ENCODE assay signal across 9 mouse cellular contexts in genomic region chr6:125146148-125146547, GRCm38 (mm10). TPM values are rescaled to one million over a fixed set of nuclear protein-coding genes. Genes with fewer than 3 reads are reported as not detected.
A peak's percentile ranks its signal among the peaks of the same experiment; 100 is the strongest.
DNase-seq lines count a peak whose midpoint lies in the region; ATAC-seq lines count a peak whose summit lies in the region.
"Had no signal": no experiment of that assay in that cellular context is flagged by ENCODE, and none has a peak within 500 bp of the region (broad histone marks: within the 10 kb centered on the region; RNA-seq: fewer than 3 reads in every experiment).

No protein-coding gene starts in this region.

- H3K4me1 ChIP-seq in heart, embryonic 10.5 days = peaks cover 58% of the 10 kb centered on the region
- peaks cover 12% of the 10 kb centered on the region for H3K4me1 ChIP-seq in forebrain, embryonic 11.5 days (replicated peaks; ENCODE audit: control insufficient read depth, insufficient read depth, low read length)
- peaks cover 60% of the 10 kb centered on the region for H3K4me1 ChIP-seq in liver, embryonic 12.5 days

- peak overlapping the region; percentile 86 for H3K4me3 ChIP-seq in heart, embryonic 10.5 days
- H3K4me3 ChIP-seq in forebrain, embryonic 11.5 days (ENCODE audit: low read depth, low read length) = peak overlapping the region; percentile 73
- peak overlapping the region; percentile 83 for H3K4me3 ChIP-seq in liver, embryonic 12.5 days

- peak overlapping the region; percentile 92 for H3K27ac ChIP-seq in heart, embryonic 10.5 days
- no peak overlapping the region for H3K27ac ChIP-seq in forebrain, embryonic 11.5 days (ENCODE audit: low read depth, low read length)
- H3K27ac ChIP-seq in liver, embryonic 12.5 days = peak overlapping the region; percentile 82; the same call in 1 of the 2 replicates

- no peaks in the 10 kb centered on the region for H3K27me3 ChIP-seq in heart, embryonic 10.5 days (ENCODE audit: insufficient read depth, poor library complexity, severe bottlenecking)
- no peaks in the 10 kb centered on the region for H3K27me3 ChIP-seq in forebrain, embryonic 11.5 days (ENCODE audit: control insufficient read depth, insufficient read depth, low read length)
- no peaks in the 10 kb centered on the region for H3K27me3 ChIP-seq in liver, embryonic 12.5 days (replicated peaks)

- WGBS in heart, embryonic 10.5 days = 59% methylated on average over 7 of the region's 7 CpGs
- WGBS in forebrain, embryonic 11.5 days = 65% methylated on average over 7 of the region's 7 CpGs
- 55% methylated on average over 7 of the region's 7 CpGs for WGBS in liver, embryonic 12.5 days (ENCODE audit: insufficient replicate concordance)

- H3K9me3 ChIP-seq in heart, embryonic 10.5 days = no peaks in the 10 kb centered on the region
- no peaks in the 10 kb centered on the region for H3K9me3 ChIP-seq in forebrain, embryonic 11.5 days (ENCODE audit: control insufficient read depth, low read length)
- no peaks in the 10 kb centered on the region for H3K9me3 ChIP-seq in liver, embryonic 12.5 days (replicated peaks)

- peak overlapping the region; percentile 75 for H3K4me2 ChIP-seq in forebrain, embryonic 11.5 days (ENCODE audit: low read depth, low read length, severe bottlenecking)
- H3K4me2 ChIP-seq in liver, embryonic 12.5 days = peak overlapping the region; percentile 94

- peaks cover 39% of the 10 kb centered on the region for H3K36me3 ChIP-seq in heart, embryonic 10.5 days
- H3K36me3 ChIP-seq in forebrain, embryonic 11.5 days (ENCODE audit: control insufficient read depth, insufficient read depth, low read length) = peaks cover 4% of the 10 kb centered on the region; the same call in 1 of the 2 replicates
- peaks cover 55% of the 10 kb centered on the region for H3K36me3 ChIP-seq in liver, embryonic 12.5 days

- H3K9ac ChIP-seq in forebrain, embryonic 11.5 days (ENCODE audit: low read length) = peak overlapping the region; percentile 87
- H3K9ac ChIP-seq in liver, embryonic 12.5 days = peak overlapping the region; percentile 88

- ATAC-seq in forebrain, embryonic 11.5 days (replicated peaks; ENCODE audit: low FRiP score) = no peak
- no peak for ATAC-seq in liver, embryonic 12.5 days

- peak; percentile 74 for DNase-seq in heart, embryonic 10.5 days (ENCODE audit: low spot score)
- DNase-seq in heart, adult 11 months = no peak
- peak; percentile 40 for DNase-seq in 3T3-L1 (ENCODE audit: low read depth, low spot score)
- DNase-seq in forebrain, embryonic 11.5 days (ENCODE audit: low spot score) = no peak
- DNase-seq in ovary, postnatal 36 days (ENCODE audit: low spot score) = no peak
- no peak for DNase-seq in adrenal gland, adult 8-10 months
- no peak for DNase-seq in testis, postnatal 14 days (ENCODE audit: low spot score)
- DNase-seq: right cerebral cortex, adult 18-20 months had no signal

RNA-seq across cellular contexts. Expression of gene Iffo1, which starts 1.1 kb away (rescaled TPM):
- 11.7 and 11.9 TPM in 2 replicates for polyA plus RNA-seq in heart, embryonic 10.5 days (2016; fragmentation: Nextera tagmentation; extraction: Ambion mirVana)
- 10.5 and 12.3 TPM in 2 replicates for polyA plus RNA-seq in forebrain, embryonic 11.5 days (2014; fragmentation: Nextera tagmentation; extraction: Ambion mirVana)
- 6.6 and 7.3 TPM in 2 replicates for polyA plus RNA-seq in liver, embryonic 12.5 days (2016; fragmentation: Nextera tagmentation; extraction: Ambion mirVana)
- 10 to 100 TPM; 15.2 to 60.0 (median 37.1) TPM for total RNA-seq in adrenal gland, adult 8-10 months (2022)

RNA-seq across cellular contexts. Expression of gene Nop2, which starts 14.4 kb away (rescaled TPM):
- 73.2 and 92.7 TPM in 2 replicates for polyA plus RNA-seq in heart, embryonic 10.5 days (2016; fragmentation: Nextera tagmentation; extraction: Ambion mirVana)
- 65.4 and 70.3 TPM in 2 replicates for polyA plus RNA-seq in forebrain, embryonic 11.5 days (2014; fragmentation: Nextera tagmentation; extraction: Ambion mirVana)
- 83.1 and 85.3 TPM in 2 replicates for polyA plus RNA-seq in liver, embryonic 12.5 days (2016; fragmentation: Nextera tagmentation; extraction: Ambion mirVana)
- 10 to 100 TPM; 41.6 to 48.8 (median 43.4) TPM for total RNA-seq in adrenal gland, adult 8-10 months (2022)

RNA-seq across cellular contexts. Expression of gene Gapdh, which starts 20.1 kb away (rescaled TPM):
- 3,676 and 4,272 TPM in 2 replicates for polyA plus RNA-seq in heart, embryonic 10.5 days (2016; fragmentation: Nextera tagmentation; extraction: Ambion mirVana)
- polyA plus RNA-seq in forebrain, embryonic 11.5 days (2014; fragmentation: Nextera tagmentation; extraction: Ambion mirVana) = 2,700 and 2,872 TPM in 2 replicates
- 1,499 and 1,575 TPM in 2 replicates for polyA plus RNA-seq in liver, embryonic 12.5 days (2016; fragmentation: Nextera tagmentation; extraction: Ambion mirVana)
- total RNA-seq in adrenal gland, adult 8-10 months (2022) = 1,000 to 10,000 TPM; 1,769 to 2,176 (median 2,111) TPM

RNA-seq across cellular contexts. Expression of gene Ncapd2, which starts 45.4 kb away (rescaled TPM):
- 128 and 140 TPM in 2 replicates for polyA plus RNA-seq in heart, embryonic 10.5 days (2016; fragmentation: Nextera tagmentation; extraction: Ambion mirVana)
- 225 and 271 TPM in 2 replicates for polyA plus RNA-seq in forebrain, embryonic 11.5 days (2014; fragmentation: Nextera tagmentation; extraction: Ambion mirVana)
- 132 and 138 TPM in 2 replicates for polyA plus RNA-seq in liver, embryonic 12.5 days (2016; fragmentation: Nextera tagmentation; extraction: Ambion mirVana)
- 10 to 100 TPM; 10.6 to 40.2 (median 26.6) TPM for total RNA-seq in adrenal gland, adult 8-10 months (2022)

RNA-seq across cellular contexts. Expression of gene Mrpl51, which starts 45.5 kb away (rescaled TPM):
- 246 and 251 TPM in 2 replicates for polyA plus RNA-seq in heart, embryonic 10.5 days (2016; fragmentation: Nextera tagmentation; extraction: Ambion mirVana)
- 195 and 197 TPM in 2 replicates for polyA plus RNA-seq in forebrain, embryonic 11.5 days (2014; fragmentation: Nextera tagmentation; extraction: Ambion mirVana)
- 211 and 222 TPM in 2 replicates for polyA plus RNA-seq in liver, embryonic 12.5 days (2016; fragmentation: Nextera tagmentation; extraction: Ambion mirVana)
- total RNA-seq in adrenal gland, adult 8-10 months (2022) = 100 to 1,000 TPM; 155 to 179 (median 167) TPM

Comparison
In these comparisons a context has a peak if more than half of its experiments do, and no peak if none do; other contexts are left out.
1. DNase-seq: peak in heart, embryonic 10.5 days (single experiment) and 3T3-L1 (single experiment); none in heart, adult 11 months (single experiment), forebrain, embryonic 11.5 days (single experiment), ovary, postnatal 36 days (single experiment), adrenal gland, adult 8-10 months (single experiment) and testis, postnatal 14 days (single experiment).
2. Peak in every context shown above with its lines, with median percentiles within 50 percentile points of each other: H3K4me3 ChIP-seq.